Mouse (Mus musculus) liver, adult 2 months (tissue): ENCODE data around the gene Blnk.

ENCODE experiments used
- CTCF ChIP-seq: fragments of 200-500 bp; IDR thresholded peaks from 2 replicates; pipeline ENCODE4 v1.5.1; 2011; ENCODE audit warnings: low read depth, low read length, control low read depth
- POLR2A ChIP-seq: fragments of 200-500 bp; IDR thresholded peaks from 2 replicates; pipeline ENCODE4 v1.6.1; 2011; ENCODE audit warnings: low read length, control low read depth; ENCODE audit not compliant: insufficient read depth; ENCODE audit errors: extremely low read depth

GRCm38 (mm10) chr19:41026551-41026950 lies 32.2 kb upstream of the Blnk start:
- TF ChIP-seq CTCF: no peak
- TF ChIP-seq POLR2A: no peak
